Mouse (Mus musculus): ENCODE results near the gene Zfp954. TPM values are rescaled to one million over a fixed set of nuclear protein-coding genes. Genes with fewer than 3 reads are reported as not detected.

Zfp954 gene
- total and polyA plus RNA-seq, 2 experiments from 2014 or later: 16.4 to 31.7 TPM

DNA sequence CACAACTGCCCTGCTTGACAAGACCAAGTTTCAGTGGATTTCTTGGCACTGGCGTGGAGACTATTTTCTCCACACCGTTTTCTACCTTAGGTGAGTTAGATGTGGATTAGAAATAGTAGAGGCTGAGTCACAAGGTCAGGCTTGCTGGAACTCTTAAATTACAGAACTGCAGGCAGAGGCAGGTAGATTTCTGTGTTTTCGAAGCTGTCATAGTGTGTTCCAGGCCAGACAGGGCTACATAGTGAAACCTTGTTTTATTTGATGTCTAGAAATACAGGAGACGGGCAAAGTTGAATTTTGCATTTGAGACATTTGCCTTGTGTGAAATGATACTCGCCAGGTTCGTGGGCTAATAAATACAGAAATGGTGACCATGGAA lies 303 bp upstream of the Zfp954 start:
- no peak overlapping the region for H3K9ac ChIP-seq
- H3K9me3 ChIP-seq (ENCODE audit: low read length): no peaks in the 10 kb centered on the region
- H3K27me3 ChIP-seq (ENCODE audit: insufficient read depth, low read length): no peaks in the 10 kb centered on the region
- DNase-seq (no peak), ATAC-seq (no peak)
- H3K4me1 ChIP-seq (ENCODE audit: insufficient read depth): peaks cover 9% of the 10 kb centered on the region; the same call in 1 of the 2 replicates
- peak overlapping the region; percentile 64 for H3K4me2 ChIP-seq (ENCODE audit: low read depth)
- H3K36me3 ChIP-seq (ENCODE audit: insufficient read depth): peaks cover 25% of the 10 kb centered on the region
- 53% methylated on average over 6 of the region's 6 CpGs for WGBS
- no peak for TF ChIP-seq CTCF (IDR thresholded peaks at IDR 0.05; ENCODE audit: low read depth)
- H3K27ac ChIP-seq (ENCODE audit: low read depth, low read length): no peak overlapping the region
- peak overlapping the region; percentile 59 for H3K4me3 ChIP-seq (ENCODE audit: low read depth, low read length)

- Histone ChIP-seq H3K9ac (no peak overlapping the region), H3K36me3 (ENCODE audit: insufficient read depth) (peaks cover 54% of the 10 kb centered on the region), H3K4me3 (ENCODE audit: low read depth, low read length) (no peak overlapping the region), H3K27ac (ENCODE audit: low read depth, low read length) (no peak overlapping the region), H3K27me3 (ENCODE audit: insufficient read depth, low read length) (no peaks in the 10 kb centered on the region), H3K9me3 (ENCODE audit: low read length) (no peaks in the 10 kb centered on the region), H3K4me1 (ENCODE audit: insufficient read depth) (peaks cover 9% of the 10 kb centered on the region; the same call in 1 of the 2 replicates), H3K4me2 (ENCODE audit: low read depth) (no peak overlapping the region)
- WGBS: 95% methylated on average over 2 of the region's 2 CpGs
- no peak for TF ChIP-seq CTCF (IDR thresholded peaks at IDR 0.05; ENCODE audit: low read depth)
- ATAC-seq: no peak
- no peak for DNase-seq
Measured at GRCm38 (mm10) chr7:7118441-7118840, 2.8 kb downstream of the Zfp954 start.

DNA sequence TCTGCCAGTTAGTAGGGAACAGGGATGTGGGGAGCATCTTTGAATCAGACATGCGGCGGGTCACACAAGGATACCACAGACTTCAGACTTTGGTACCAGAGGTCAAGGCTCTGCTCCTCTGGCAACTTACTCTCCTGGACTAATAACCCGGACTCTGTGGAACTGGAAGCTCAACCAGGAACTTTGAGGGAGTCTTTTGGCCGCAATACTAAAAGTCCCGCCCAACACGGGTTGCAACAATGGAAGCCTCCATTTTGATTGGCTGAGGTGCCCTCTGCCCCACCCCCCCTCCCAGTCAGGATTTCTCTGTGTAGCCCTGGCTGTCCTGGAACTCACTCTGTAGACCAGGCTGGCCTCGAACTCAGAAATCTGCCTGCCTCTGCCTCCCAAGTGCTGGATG lies 12.8 kb downstream of the Zfp954 start:
- TF ChIP-seq CTCF (IDR thresholded peaks at IDR 0.05; ENCODE audit: low read depth): no peak
- DNase-seq: no peak
- WGBS: 94% methylated on average over 7 of the region's 7 CpGs

More for the DNA sequence above, 12.8 kb downstream of the Zfp954 start:
- Histone ChIP-seq H3K4me1 (ENCODE audit: insufficient read depth) (no peaks in the 10 kb centered on the region), H3K9ac (no peak overlapping the region), H3K27me3 (ENCODE audit: insufficient read depth, low read length) (no peaks in the 10 kb centered on the region), H3K36me3 (ENCODE audit: insufficient read depth) (peaks cover 5% of the 10 kb centered on the region), H3K9me3 (ENCODE audit: low read length) (no peaks in the 10 kb centered on the region), H3K4me3 (ENCODE audit: low read depth, low read length) (no peak overlapping the region), H3K4me2 (ENCODE audit: low read depth) (no peak overlapping the region), H3K27ac (ENCODE audit: low read depth, low read length) (no peak overlapping the region)
- no peak for ATAC-seq

Other genes starting within 250 kb of the Zfp954 start
- gene Aurkc, start 126.2 kb downstream of the Zfp954 start, total RNA-seq (2014; rRNA removed): not detected in 2 replicates
- not detected in 2 replicates for gene Aurkc, start 126.2 kb downstream of the Zfp954 start, polyA plus RNA-seq (2015; fragmentation: Nextera tagmentation; extraction: Ambion mirVana)
- gene Zfp773, start 15.3 kb upstream of the Zfp954 start, total RNA-seq (2014; rRNA removed): 5.4 and 5.5 TPM in 2 replicates
- gene Zfp773, start 15.3 kb upstream of the Zfp954 start, polyA plus RNA-seq (2015; fragmentation: Nextera tagmentation; extraction: Ambion mirVana): 3.6 and 4.5 TPM in 2 replicates
- gene Zfp418, start 49.8 kb upstream of the Zfp954 start, total RNA-seq (2014; rRNA removed): 4.8 and 6.3 TPM in 2 replicates
- gene Zfp418, start 49.8 kb upstream of the Zfp954 start, polyA plus RNA-seq (2015; fragmentation: Nextera tagmentation; extraction: Ambion mirVana): 0.79 and 0.98 TPM in 2 replicates
- gene Zfp772, start 88.5 kb upstream of the Zfp954 start, total RNA-seq (2014; rRNA removed): 9.3 and 11.5 TPM in 2 replicates
- 4.5 and 6.3 TPM in 2 replicates for gene Zfp772, start 88.5 kb upstream of the Zfp954 start, polyA plus RNA-seq (2015; fragmentation: Nextera tagmentation; extraction: Ambion mirVana)
- gene Vmn2r29, start 125.8 kb upstream of the Zfp954 start, total RNA-seq (2014; rRNA removed): 1.7 and 2.3 TPM in 2 replicates
- gene Vmn2r29, start 125.8 kb upstream of the Zfp954 start, polyA plus RNA-seq (2015; fragmentation: Nextera tagmentation; extraction: Ambion mirVana): 0.42 and 1.2 TPM in 2 replicates
- 6.1 and 8.7 TPM in 2 replicates for gene Gm45844, start 156.8 kb upstream of the Zfp954 start, total RNA-seq (2014; rRNA removed)
- 6.8 and 9.2 TPM in 2 replicates for gene Gm45844, start 156.8 kb upstream of the Zfp954 start, polyA plus RNA-seq (2015; fragmentation: Nextera tagmentation; extraction: Ambion mirVana)
- gene Clcn4, start 179.4 kb upstream of the Zfp954 start, total RNA-seq (2014; rRNA removed): 171 and 175 TPM in 2 replicates
- 185 and 231 TPM in 2 replicates for gene Clcn4, start 179.4 kb upstream of the Zfp954 start, polyA plus RNA-seq (2015; fragmentation: Nextera tagmentation; extraction: Ambion mirVana)
- not detected in 2 replicates for gene Vmn2r30, start 216.1 kb upstream of the Zfp954 start, total RNA-seq (2014; rRNA removed)
- not detected in 2 replicates for gene Vmn2r30, start 216.1 kb upstream of the Zfp954 start, polyA plus RNA-seq (2015; fragmentation: Nextera tagmentation; extraction: Ambion mirVana)

Data from forebrain, postnatal 0 days (tissue).